ENCODE assay signal across 12 mouse cellular contexts in the genomic region with DNA sequence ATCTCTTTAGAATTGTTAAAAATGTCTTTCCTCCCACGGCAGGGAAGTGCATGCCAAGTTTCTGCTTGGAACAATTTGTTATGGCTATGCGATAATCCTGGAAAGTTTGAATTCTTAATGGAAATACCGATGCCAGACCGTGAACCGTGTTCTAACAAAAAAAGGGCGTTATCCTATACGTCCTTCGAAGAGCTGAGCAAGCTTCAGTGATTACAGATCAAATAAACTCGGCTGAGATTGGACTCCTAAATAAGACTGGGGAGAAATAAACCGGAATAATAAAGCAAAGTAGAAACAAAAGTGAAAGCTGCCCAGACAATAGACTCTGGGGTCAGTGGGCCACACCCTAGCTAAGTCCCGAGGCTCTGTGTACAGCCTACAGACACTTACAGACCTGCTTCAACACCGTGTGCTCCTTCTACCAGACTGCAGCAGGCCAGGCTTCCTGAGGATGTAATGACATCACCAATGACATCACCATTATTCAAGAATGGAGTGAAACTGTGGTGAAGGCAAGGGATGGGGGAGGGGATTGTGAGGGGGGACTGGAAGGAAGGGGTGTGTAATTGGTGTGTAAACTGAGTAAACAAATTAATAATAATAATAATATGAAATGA. TPM values are rescaled to one million over a fixed set of nuclear protein-coding genes. Genes with fewer than 3 reads are reported as not detected.
DNase-seq lines count a peak whose midpoint lies in the region; ATAC-seq lines count a peak whose summit lies in the region.
"Had no signal": no experiment of that assay in that cellular context is flagged by ENCODE, and none has a peak within 500 bp of the region (broad histone marks: within the 10 kb centered on the region; RNA-seq: fewer than 3 reads in every experiment).

No protein-coding gene starts in this region.

- no peaks in the 10 kb centered on the region for H3K9me3 ChIP-seq in kidney, embryonic 16.5 days (ENCODE audit: low read length)
- H3K9me3 ChIP-seq in heart, embryonic 16.5 days (replicated peaks; ENCODE audit: control insufficient read depth, low read length) = no peaks in the 10 kb centered on the region
- H3K9me3 ChIP-seq: hindbrain, embryonic 15.5 days; limb, embryonic 13.5 days had no signal

- no peak; the same call in 1 of the 2 replicates for ATAC-seq in kidney, embryonic 16.5 days (ENCODE audit: low FRiP score, low TSS enrichment)
- peak; percentile 63 for ATAC-seq in heart, embryonic 16.5 days (replicated peaks; ENCODE audit: extremely low read depth, insufficient read depth, low FRiP score)
- ATAC-seq: Patski had no signal

- H3K4me3 ChIP-seq in kidney, embryonic 16.5 days (ENCODE audit: low read length) = no peak overlapping the region
- no peak overlapping the region for H3K4me3 ChIP-seq in heart, embryonic 16.5 days (ENCODE audit: low read length)
- H3K4me3 ChIP-seq in macrophage (ENCODE audit: inconsistent target) = no peak overlapping the region
- H3K4me3 ChIP-seq: hindbrain, embryonic 15.5 days; limb, embryonic 13.5 days had no signal

- peak overlapping the region; percentile 28; the same call in 1 of the 2 replicates for H3K27ac ChIP-seq in kidney, embryonic 16.5 days (ENCODE audit: low read length)
- peak overlapping the region; percentile 24 for H3K27ac ChIP-seq in heart, embryonic 16.5 days (ENCODE audit: low read length)
- peak overlapping the region; percentile 12; the same call in 1 of the 2 replicates for H3K27ac ChIP-seq in macrophage
- H3K27ac ChIP-seq: hindbrain, embryonic 15.5 days; limb, embryonic 13.5 days had no signal

- DNase-seq in kidney, adult 18-20 months = no peak
- DNase-seq in NIH3T3 (ENCODE audit: low read depth) = peak; percentile 11
- DNase-seq in urinary bladder, postnatal 14 days (ENCODE audit: low spot score) = no peak
- DNase-seq in testis, postnatal 14 days (ENCODE audit: low spot score) = no peak
- DNase-seq in urinary bladder, postnatal 36 days (ENCODE audit: low spot score in 2 of 2) = no peak
- DNase-seq: thymus, postnatal 14 days had no signal

- WGBS in kidney, embryonic 16.5 days = 53% methylated on average over 12 of the region's 12 CpGs
- WGBS in heart, embryonic 16.5 days = 54% methylated on average over 12 of the region's 12 CpGs
- 64% methylated on average over 12 of the region's 12 CpGs for WGBS in macrophage (ENCODE audit: missing documents)

- no peak overlapping the region for H3K9ac ChIP-seq in kidney, embryonic 16.5 days (replicated peaks; ENCODE audit: low read length)
- no peak overlapping the region for H3K9ac ChIP-seq in heart, embryonic 16.5 days (ENCODE audit: low read length)
- H3K9ac ChIP-seq: hindbrain, embryonic 15.5 days; limb, embryonic 13.5 days had no signal

- no peaks in the 10 kb centered on the region for H3K79me2 ChIP-seq in macrophage (ENCODE audit: inconsistent target)

- no peaks in the 10 kb centered on the region for H3K36me3 ChIP-seq in kidney, embryonic 16.5 days (ENCODE audit: insufficient read depth, low read length)
- no peaks in the 10 kb centered on the region for H3K36me3 ChIP-seq in heart, embryonic 16.5 days (ENCODE audit: control insufficient read depth, insufficient read depth)
- H3K36me3 ChIP-seq in macrophage (ENCODE audit: inconsistent target) = no peaks in the 10 kb centered on the region
- H3K36me3 ChIP-seq: hindbrain, embryonic 15.5 days; limb, embryonic 13.5 days had no signal

- peaks cover 8% of the 10 kb centered on the region; the same call in 1 of the 2 replicates for H3K4me1 ChIP-seq in kidney, embryonic 16.5 days (ENCODE audit: insufficient read depth, low read length)
- peaks cover 5% of the 10 kb centered on the region for H3K4me1 ChIP-seq in heart, embryonic 16.5 days (ENCODE audit: control insufficient read depth, insufficient read depth, low read length)

- H3K4me2 ChIP-seq in kidney, embryonic 16.5 days (replicated peaks; ENCODE audit: low read depth, low read length) = no peak overlapping the region
- peak overlapping the region; percentile 1; the same call in 1 of the 2 replicates for H3K4me2 ChIP-seq in heart, embryonic 16.5 days (ENCODE audit: low read depth, low read length)
- H3K4me2 ChIP-seq: hindbrain, embryonic 15.5 days; limb, embryonic 13.5 days had no signal

- H3K27me3 ChIP-seq in kidney, embryonic 16.5 days (ENCODE audit: insufficient read depth, low read length) = no peaks in the 10 kb centered on the region
- H3K27me3 ChIP-seq in heart, embryonic 16.5 days (ENCODE audit: control insufficient read depth, insufficient read depth, low read length) = no peaks in the 10 kb centered on the region
- H3K27me3 ChIP-seq: hindbrain, embryonic 15.5 days; Patski had no signal

RNA-seq across cellular contexts. Expression of gene Atxn1, which starts 6.2 kb away (rescaled TPM):
- polyA plus RNA-seq in kidney, embryonic 16.5 days (2015; fragmentation: Nextera tagmentation; extraction: Ambion mirVana) = 5.9 and 7.6 TPM in 2 replicates
- 7.2 and 7.7 TPM in 2 replicates for polyA plus RNA-seq in heart, embryonic 16.5 days (2015; fragmentation: Nextera tagmentation; extraction: Ambion mirVana)
- total RNA-seq in macrophage (2018; cell fraction: chromatin; rRNA removed) = 100 to 1,000 TPM; 108 to 197 (median 141) TPM
- total RNA-seq in macrophage (2018; cell fraction: cytosol; rRNA removed) = 10 to 100 TPM; 21.4 to 49.6 (median 36.0) TPM
- total RNA-seq in macrophage (2018; cell fraction: nucleus; rRNA removed) = 100 to 1,000 TPM in 15 of 26 experiments, 10 to 100 TPM in 11; 58.4 to 174 (median 115) TPM
- 8.4 to 12.2 TPM (median 10.8 TPM) in 3 replicates for polyA plus RNA-seq in macrophage (2018)
